Mouse (Mus musculus) limb, embryonic 15.5 days (tissue): ENCODE measurements around the gene Fgfbp3. TPM values are rescaled to one million over a fixed set of nuclear protein-coding genes. Genes with fewer than 3 reads are reported as not detected.
A peak's percentile ranks its signal among the peaks of the same experiment; 100 is the strongest.

ENCODE experiments used
- ATAC-seq: fragments of 200-750 bp; cut with Nextera tagmentation; 2 replicates; pipeline ENCODE4 v1.8.0; 2017; ENCODE audit warnings: low read depth, moderate TSS enrichment; ENCODE audit not compliant: insufficient number of reproducible peaks, low FRiP score, low TSS enrichment
- H3K27ac ChIP-seq: fragments of 300-500 bp; sonication (generic); 2 replicates; pipeline ENCODE4 v1.5.1; 2015; ENCODE audit warnings: moderate library complexity, mild to moderate bottlenecking, inconsistent platforms
- H3K27me3 ChIP-seq: fragments of 300-500 bp; sonication (generic); 2 replicates; pipeline ENCODE4 v1.6.1; 2015; ENCODE audit warnings: inconsistent platforms
- H3K36me3 ChIP-seq: fragments of 300-500 bp; sonication (generic); 2 replicates; pipeline ENCODE4 v1.6.1; 2015; ENCODE audit warnings: inconsistent platforms
- H3K4me1 ChIP-seq: fragments of 300-500 bp; sonication (generic); 2 replicates; pipeline ENCODE4 v1.6.1; 2015; ENCODE audit warnings: inconsistent platforms
- H3K4me2 ChIP-seq: fragments of 300-500 bp; sonication (generic); 2 replicates; pipeline ENCODE4 v1.6.1; 2015; ENCODE audit warnings: mild to moderate bottlenecking, inconsistent platforms
- H3K4me3 ChIP-seq: fragments of 300-500 bp; sonication (generic); 2 replicates; pipeline ENCODE4 v1.5.1; 2015; ENCODE audit warnings: mild to moderate bottlenecking, inconsistent platforms
- H3K9ac ChIP-seq: fragments of 300-500 bp; sonication (generic); 2 replicates; pipeline ENCODE4 v1.6.1; 2015; ENCODE audit warnings: inconsistent platforms
- H3K9me3 ChIP-seq: fragments of 300-500 bp; sonication (generic); 2 replicates; pipeline ENCODE4 v1.6.1; 2016; ENCODE audit warnings: inconsistent platforms
- WGBS: fragments of 180-500 bp; shearing (Covaris S2); methylation state at CpG from one replicate; pipeline ENCODE4 v1.1.7; 2015; 5-methylcytosine and 5-hydroxymethylcytosine counted together
- polyA plus RNA-seq: library from polyadenylated mRNA; unstranded; fragments of >200 nt; fragmentation: Nextera tagmentation; extraction: Ambion mirVana; gene quantifications from 2 replicates; pipeline ENCODE4 v1.2.1, GENCODE M21; 2015

Gene Fgfbp3
- polyA plus RNA-seq, 1 experiment from 2014 or later: 6.3 TPM

GRCm38 (mm10) chr19:36926553-36927236 lies 7.3 kb upstream of the Fgfbp3 start:
- no peaks in the 10 kb centered on the region for H3K36me3 ChIP-seq
- peak overlapping the region; percentile 84 for H3K4me2 ChIP-seq
- H3K27ac ChIP-seq: peak overlapping the region; percentile 97
- H3K4me3 ChIP-seq: peak overlapping the region; percentile 96
- no peaks in the 10 kb centered on the region for H3K9me3 ChIP-seq
- under 1% methylated on average over 26 of the region's 26 CpGs for WGBS
- H3K4me1 ChIP-seq: peaks cover 10% of the 10 kb centered on the region
- peak overlapping the region; percentile 89 for H3K9ac ChIP-seq
- H3K27me3 ChIP-seq: no peaks in the 10 kb centered on the region
- no peak for ATAC-seq

GRCm38 (mm10) chr19:36925671-36926552 lies 6.5 kb upstream of the Fgfbp3 start, which contains the start of gene Btaf1:
Btaf1 (plus strand) TSS chr19:36926079.
- peak; percentile 96 for ATAC-seq
- no peaks in the 10 kb centered on the region for H3K9me3 ChIP-seq
- no peaks in the 10 kb centered on the region for H3K36me3 ChIP-seq
- H3K4me2 ChIP-seq: peak within 1 kb of the TSS; percentile 84
- peak within 1 kb of the TSS; percentile 96 for H3K4me3 ChIP-seq
- H3K9ac ChIP-seq: peak within 1 kb of the TSS; percentile 89
- H3K27ac ChIP-seq: peak within 1 kb of the TSS; percentile 97
- no peaks in the 10 kb centered on the region for H3K27me3 ChIP-seq
- peaks cover 10% of the 10 kb centered on the region for H3K4me1 ChIP-seq
- WGBS: under 1% methylated on average over 96 of the region's 98 CpGs

GRCm38 (mm10) chr19:36922936-36923335 lies 3.5 kb upstream of the Fgfbp3 start:
- Histone ChIP-seq H3K9ac (no peak overlapping the region), H3K4me3 (no peak overlapping the region), H3K36me3 (no peaks in the 10 kb centered on the region), H3K4me2 (no peak overlapping the region), H3K27me3 (no peaks in the 10 kb centered on the region), H3K9me3 (no peaks in the 10 kb centered on the region), H3K4me1 (peaks cover 14% of the 10 kb centered on the region), H3K27ac (no peak overlapping the region)
- no peak for ATAC-seq
- 60% methylated on average over 3 of the region's 3 CpGs for WGBS

- WGBS: 28% methylated on average over 2 of the region's 2 CpGs
- H3K36me3 ChIP-seq: no peaks in the 10 kb centered on the region
- peaks cover 11% of the 10 kb centered on the region for H3K4me1 ChIP-seq
- no peak overlapping the region for H3K4me3 ChIP-seq
- H3K27me3 ChIP-seq: no peaks in the 10 kb centered on the region
- no peak overlapping the region for H3K4me2 ChIP-seq
- H3K27ac ChIP-seq: no peak overlapping the region
- ATAC-seq: no peak
- H3K9ac ChIP-seq: no peak overlapping the region
- H3K9me3 ChIP-seq: no peaks in the 10 kb centered on the region
These were observed 2.6 kb upstream of the Fgfbp3 start for GRCm38 (mm10) chr19:36922015-36922414.

- ATAC-seq: peak; percentile 84
- H3K4me1 ChIP-seq: peaks cover 4% of the 10 kb centered on the region
These were observed 744 bp downstream of the Fgfbp3 start for GRCm38 (mm10) chr19:36918441-36919301.

GRCm38 (mm10) chr19:36916876-36917389 lies 2.5 kb downstream of the Fgfbp3 start:
- Histone ChIP-seq H3K4me2 (no peak overlapping the region), H3K4me1 (peaks cover 4% of the 10 kb centered on the region), H3K27me3 (no peaks in the 10 kb centered on the region), H3K27ac (no peak overlapping the region), H3K36me3 (no peaks in the 10 kb centered on the region), H3K9ac (no peak overlapping the region), H3K4me3 (no peak overlapping the region), H3K9me3 (no peaks in the 10 kb centered on the region)
- ATAC-seq: no peak
- WGBS: 88% methylated on average over 1 of the region's 1 CpGs

More at GRCm38 (mm10) chr19:36918441-36919301, 744 bp downstream of the Fgfbp3 start:
- under 1% methylated on average over 85 of the region's 85 CpGs for WGBS
- H3K9me3 ChIP-seq: no peaks in the 10 kb centered on the region
- H3K27me3 ChIP-seq: no peaks in the 10 kb centered on the region
- H3K9ac ChIP-seq: peak overlapping the region; percentile 90
- peak overlapping the region; percentile 91 for H3K27ac ChIP-seq
- H3K4me2 ChIP-seq: peak overlapping the region; percentile 56
- H3K36me3 ChIP-seq: no peaks in the 10 kb centered on the region
- peak overlapping the region; percentile 91 for H3K4me3 ChIP-seq

GRCm38 (mm10) chr19:36916206-36916605 lies 3.2 kb downstream of the Fgfbp3 start:
- H3K27ac ChIP-seq: no peak overlapping the region
- H3K27me3 ChIP-seq: no peaks in the 10 kb centered on the region
- no peak overlapping the region for H3K4me3 ChIP-seq
- ATAC-seq: no peak
- 76% methylated on average over 4 of the region's 4 CpGs for WGBS
- no peak overlapping the region for H3K9ac ChIP-seq
- no peaks in the 10 kb centered on the region for H3K9me3 ChIP-seq
- no peaks in the 10 kb centered on the region for H3K36me3 ChIP-seq
- peaks cover 4% of the 10 kb centered on the region for H3K4me1 ChIP-seq
- H3K4me2 ChIP-seq: no peak overlapping the region

GRCm38 (mm10) chr19:36913064-36913463 lies 6.4 kb downstream of the Fgfbp3 start:
- Histone ChIP-seq H3K27me3 (no peaks in the 10 kb centered on the region), H3K27ac (no peak overlapping the region), H3K4me3 (no peak overlapping the region), H3K9me3 (no peaks in the 10 kb centered on the region), H3K4me1 (no peaks in the 10 kb centered on the region), H3K36me3 (no peaks in the 10 kb centered on the region), H3K4me2 (no peak overlapping the region), H3K9ac (no peak overlapping the region)
- 59% methylated on average over 7 of the region's 7 CpGs for WGBS
- ATAC-seq: no peak

GRCm38 (mm10) chr19:36910424-36911045 lies 8.9 kb downstream of the Fgfbp3 start:
- H3K4me1 ChIP-seq: no peaks in the 10 kb centered on the region
- H3K9me3 ChIP-seq: no peaks in the 10 kb centered on the region
- 50% methylated on average over 12 of the region's 12 CpGs for WGBS
- no peak overlapping the region for H3K27ac ChIP-seq
- no peak overlapping the region for H3K4me2 ChIP-seq
- H3K9ac ChIP-seq: no peak overlapping the region
- no peaks in the 10 kb centered on the region for H3K27me3 ChIP-seq
- H3K36me3 ChIP-seq: no peaks in the 10 kb centered on the region
- no peak for ATAC-seq
- no peak overlapping the region for H3K4me3 ChIP-seq

- Histone ChIP-seq H3K4me2 (no peak overlapping the region), H3K4me3 (no peak overlapping the region), H3K4me1 (no peaks in the 10 kb centered on the region), H3K9ac (no peak overlapping the region), H3K36me3 (no peaks in the 10 kb centered on the region), H3K9me3 (no peaks in the 10 kb centered on the region), H3K27ac (no peak overlapping the region), H3K27me3 (no peaks in the 10 kb centered on the region)
- WGBS: 29% methylated on average over 9 of the region's 9 CpGs
- no peak for ATAC-seq
These were observed 9.6 kb downstream of the Fgfbp3 start for GRCm38 (mm10) chr19:36909676-36910292.

- WGBS: 74% methylated on average over 3 of the region's 3 CpGs
- Histone ChIP-seq H3K4me3 (no peak overlapping the region), H3K36me3 (no peaks in the 10 kb centered on the region)
These were observed 10.3 kb downstream of the Fgfbp3 start for GRCm38 (mm10) chr19:36909150-36909549.

More at GRCm38 (mm10) chr19:36909150-36909549, 10.3 kb downstream of the Fgfbp3 start:
- Histone ChIP-seq H3K27me3 (no peaks in the 10 kb centered on the region), H3K9me3 (no peaks in the 10 kb centered on the region), H3K4me1 (0 out of 2 replicates have a peak, but pooled peaks cover 3% of the 10 kb centered on the region), H3K9ac (no peak overlapping the region), H3K27ac (no peak overlapping the region), H3K4me2 (no peak overlapping the region)
- no peak for ATAC-seq
